Mouse (Mus musculus): ENCODE results near the gene Tcerg1l.
A peak's percentile ranks its signal among the peaks of the same experiment; 100 is the strongest.

Gene Tcerg1l

DNA sequence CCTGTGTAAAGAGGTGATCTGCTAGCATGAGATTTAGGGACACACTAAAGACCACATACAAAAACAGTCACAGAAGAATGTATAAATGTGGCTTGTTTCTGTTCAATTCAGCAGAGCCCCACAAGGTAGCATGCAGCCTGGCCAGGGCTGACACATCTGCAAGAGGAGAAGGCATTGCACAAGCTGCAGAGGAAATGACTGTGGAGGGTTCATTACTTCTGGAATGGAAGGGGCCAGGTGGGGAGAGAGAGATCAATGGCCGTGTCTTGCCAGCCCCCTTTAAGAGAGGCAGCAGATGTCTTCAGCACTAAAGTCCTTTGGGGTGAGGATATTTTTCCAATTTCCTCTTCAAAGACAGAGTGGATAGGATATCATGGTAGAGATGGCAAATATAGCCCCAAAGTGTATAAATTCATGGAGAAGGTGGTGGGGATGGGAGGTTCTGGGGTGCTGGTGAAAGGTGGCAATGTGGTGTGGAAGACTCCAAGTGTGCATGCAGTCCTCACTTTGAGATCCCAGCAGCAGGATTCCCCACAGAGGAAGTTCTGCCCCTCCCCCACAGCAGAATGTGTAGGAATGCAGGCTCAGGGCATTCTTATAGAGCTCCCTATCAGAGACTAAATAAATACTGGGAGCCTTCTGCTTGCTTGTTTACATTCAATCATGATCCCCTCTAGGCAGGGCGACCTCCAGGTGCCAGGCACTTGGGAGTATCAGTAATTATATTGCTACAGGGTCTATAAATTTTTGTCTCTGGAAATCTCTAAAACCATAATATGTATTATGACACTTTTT lies 40.7 kb downstream of the Tcerg1l start:
- DNase-seq, result no peak

DNA sequence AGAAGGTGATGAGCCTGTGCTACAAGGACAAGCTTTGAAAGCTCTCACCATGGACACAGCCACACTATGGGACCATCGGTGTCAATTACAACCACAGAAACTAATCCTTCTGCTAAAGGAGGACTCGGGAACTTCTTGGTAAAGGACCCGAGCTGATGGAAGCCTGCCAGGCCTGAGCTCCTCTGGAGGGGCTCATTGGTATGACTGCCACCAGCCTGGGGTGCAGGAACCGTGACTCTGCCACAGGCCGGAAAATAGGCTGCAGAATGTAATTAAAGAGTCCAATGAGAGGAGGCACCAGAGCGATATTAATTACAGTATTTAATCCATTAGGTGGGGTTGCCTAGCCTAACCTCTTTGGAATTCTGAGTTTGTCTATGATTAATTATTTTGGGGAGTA lies 52.1 kb downstream of the Tcerg1l start:
- peak; percentile 25 to 40 for DNase-seq

DNA sequence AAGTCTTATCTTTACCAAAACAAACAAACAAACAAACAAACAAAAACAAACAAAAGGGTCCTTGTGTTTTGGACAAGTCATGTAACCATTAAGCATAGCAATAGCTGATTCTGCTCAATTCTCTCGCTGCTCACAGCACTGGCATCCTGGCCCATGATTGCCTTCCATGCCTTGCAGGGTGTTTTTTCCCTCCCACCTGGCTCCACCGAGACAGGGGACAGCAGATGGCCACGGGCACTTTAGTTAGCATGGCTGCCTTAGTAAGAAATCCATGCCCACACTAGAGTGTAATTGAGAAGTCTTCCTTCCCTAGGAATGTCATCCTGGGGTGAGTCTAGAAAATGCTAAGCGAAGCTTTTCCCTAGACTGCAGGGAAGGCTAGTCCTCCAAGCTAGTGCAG lies 59.1 kb downstream of the Tcerg1l start:
- peak; percentile 47 to 64 for DNase-seq

DNA sequence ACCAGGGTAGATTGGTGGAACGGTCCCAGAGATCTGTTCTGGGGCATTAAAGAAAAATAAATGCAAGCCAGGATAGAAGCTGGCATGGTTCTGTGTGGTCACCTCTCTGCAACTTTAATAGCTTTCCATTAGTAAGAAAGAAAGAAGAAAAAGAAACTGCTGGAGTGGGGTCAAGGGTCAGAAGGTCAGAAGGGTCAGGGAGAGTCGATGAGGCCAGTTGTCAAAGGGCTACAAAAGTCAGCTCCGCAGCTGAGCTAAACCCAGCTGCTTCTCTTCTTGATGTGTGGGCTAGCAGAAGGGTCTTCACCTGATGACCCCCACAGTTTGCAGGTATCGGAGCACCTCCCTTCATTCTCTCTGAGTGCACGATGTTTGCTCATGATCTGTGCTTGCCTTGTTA lies 59.6 kb downstream of the Tcerg1l start:
- DNase-seq, result no peak

DNA sequence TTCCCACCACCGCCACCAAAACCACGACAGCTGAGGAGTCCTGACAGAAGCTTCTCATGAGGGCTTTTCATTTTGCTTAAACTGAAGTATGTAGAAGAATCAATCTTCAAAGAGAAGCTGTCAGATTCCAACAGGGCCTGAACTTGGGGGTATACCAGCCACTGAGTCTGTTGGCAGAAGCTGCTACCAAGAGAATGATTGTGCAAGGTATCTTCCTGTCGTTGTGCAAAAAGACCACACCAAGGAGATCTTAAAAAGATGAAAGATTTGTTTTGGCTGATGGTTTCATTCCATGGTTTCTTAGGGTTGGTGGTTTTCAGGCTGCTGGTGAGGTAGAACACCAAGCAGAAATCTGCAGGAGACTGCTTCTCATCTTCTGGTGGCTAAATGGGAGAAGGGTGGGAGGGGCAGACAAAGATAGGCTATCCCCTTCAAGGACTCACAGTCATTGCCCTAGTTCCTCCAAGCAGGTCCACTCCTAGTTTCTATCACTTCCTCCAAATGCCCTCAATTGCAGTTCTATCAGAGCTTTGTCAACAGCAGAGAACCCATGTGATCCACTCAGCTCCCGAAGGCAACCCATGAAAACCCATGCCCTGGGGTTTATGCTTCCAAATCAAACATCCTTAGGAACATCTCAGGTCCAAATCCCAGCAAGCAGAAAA lies 64.9 kb downstream of the Tcerg1l start:
- no peak for DNase-seq

DNA sequence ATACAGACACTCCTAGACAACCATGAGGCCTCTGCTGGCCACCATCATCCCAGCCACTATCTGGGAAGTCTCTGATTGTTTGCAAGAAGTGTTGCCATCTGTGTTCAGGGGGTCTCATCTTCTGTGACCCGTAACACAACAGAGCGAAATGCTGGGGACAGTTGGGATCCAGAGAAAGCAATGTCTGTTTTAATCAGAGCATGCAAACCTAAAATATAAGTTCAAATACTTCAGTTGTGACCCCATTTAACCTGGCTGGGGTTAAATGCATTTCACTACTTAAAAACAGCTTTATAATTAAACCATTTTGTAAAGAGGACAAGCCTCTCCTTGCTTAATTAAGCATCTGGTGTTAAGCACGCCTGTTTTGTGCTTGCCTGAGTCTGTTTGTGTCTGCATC lies 66.3 kb downstream of the Tcerg1l start:
- DNase-seq, result no peak

DNA sequence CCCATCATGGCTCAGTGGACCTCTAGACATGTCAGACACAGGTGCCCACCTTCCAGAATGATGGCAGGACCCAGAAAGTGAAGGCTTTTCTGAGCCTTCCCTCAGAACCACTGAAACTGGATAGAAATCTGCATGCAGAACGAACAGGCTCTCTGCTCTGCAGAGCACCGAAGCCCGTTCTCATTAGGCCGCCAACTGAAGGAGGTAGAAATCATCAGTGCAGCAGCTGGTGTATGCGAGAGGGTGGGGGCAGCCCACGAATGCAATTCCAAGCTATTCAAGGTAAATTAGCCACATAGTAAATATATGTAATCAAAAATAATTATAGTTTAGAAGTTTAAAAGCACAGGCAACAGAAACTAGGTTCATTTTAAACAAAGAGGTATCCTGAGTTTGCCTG lies 68.9 kb downstream of the Tcerg1l start:
- no peak for DNase-seq

DNA sequence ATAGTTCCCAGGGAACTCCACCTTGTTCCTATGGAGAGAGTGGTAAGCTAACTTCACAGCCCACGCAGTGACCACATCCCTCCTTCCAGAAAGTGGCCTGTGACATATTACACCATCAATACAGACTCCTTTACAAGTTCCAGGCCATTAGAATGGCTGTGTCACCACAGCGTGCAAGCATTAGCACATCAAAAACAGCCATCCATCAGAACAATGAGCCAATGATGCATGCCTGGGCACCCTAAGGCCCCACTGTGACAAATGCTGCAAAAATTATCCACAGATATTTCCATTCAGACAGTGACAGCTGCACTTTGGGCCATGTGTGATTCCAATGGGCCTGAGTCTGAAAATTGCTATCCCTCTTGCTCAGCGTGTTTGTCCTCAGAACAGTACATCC lies 70.8 kb downstream of the Tcerg1l start:
- no peak for DNase-seq

DNA sequence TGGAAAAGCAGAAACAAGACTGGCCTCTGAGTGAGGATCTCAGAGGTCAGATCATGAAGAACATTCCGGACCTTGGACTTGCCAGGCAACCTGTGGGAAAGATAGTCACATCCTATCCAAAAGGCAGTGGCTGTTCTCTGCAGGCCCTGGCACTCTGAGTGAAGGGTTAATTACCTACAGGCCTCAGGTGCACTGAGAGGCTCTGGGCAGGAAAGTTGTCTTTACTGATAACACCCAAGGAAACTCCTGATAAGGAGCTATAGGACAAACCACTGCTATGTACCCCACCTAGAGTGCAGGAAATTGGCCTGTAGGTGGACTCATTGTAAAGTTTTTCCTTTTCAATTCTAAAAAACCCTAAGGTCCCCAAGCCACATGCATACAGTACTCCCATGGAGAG lies 83.8 kb downstream of the Tcerg1l start:
- DNase-seq, result no peak

DNA sequence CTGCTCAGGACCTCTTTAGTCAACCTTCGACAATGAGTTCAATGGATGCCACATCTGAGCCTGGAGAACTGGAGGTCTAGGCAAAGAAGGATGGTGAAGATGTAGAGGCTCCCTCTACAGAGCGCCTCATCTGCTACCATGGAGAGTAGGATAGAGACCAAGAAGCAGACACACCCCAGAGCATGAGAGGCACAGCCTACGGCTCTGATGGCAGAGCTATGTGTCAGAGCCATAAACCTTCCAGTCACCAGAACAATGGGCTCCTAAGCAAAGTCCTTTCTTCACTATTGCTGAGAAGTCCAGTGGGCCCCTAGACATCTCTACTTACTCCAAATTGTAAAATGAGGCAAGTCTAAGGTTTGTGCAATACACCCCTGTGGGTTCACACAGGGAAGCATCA lies 91.4 kb downstream of the Tcerg1l start:
- DNase-seq, result no peak

DNA sequence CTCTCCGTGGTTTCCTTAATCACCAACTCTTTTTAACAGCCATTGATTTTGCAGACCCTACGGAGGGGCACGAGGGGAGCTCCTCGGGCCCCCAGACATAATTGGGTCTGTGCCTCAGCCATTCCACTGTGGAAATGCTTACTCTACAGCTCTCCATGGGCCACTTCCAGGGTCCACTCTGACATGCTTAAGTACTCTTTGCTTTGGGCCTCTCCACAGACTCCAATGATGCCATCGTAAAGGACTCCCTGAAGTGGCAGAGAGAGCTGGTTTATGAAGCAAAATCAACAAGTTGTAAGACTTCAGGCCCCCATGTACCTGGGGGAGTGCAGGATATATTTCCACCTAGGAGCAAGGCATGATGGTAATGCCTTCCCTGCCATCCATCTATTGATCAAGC lies 112.7 kb downstream of the Tcerg1l start:
- DNase-seq, result no peak

DNA sequence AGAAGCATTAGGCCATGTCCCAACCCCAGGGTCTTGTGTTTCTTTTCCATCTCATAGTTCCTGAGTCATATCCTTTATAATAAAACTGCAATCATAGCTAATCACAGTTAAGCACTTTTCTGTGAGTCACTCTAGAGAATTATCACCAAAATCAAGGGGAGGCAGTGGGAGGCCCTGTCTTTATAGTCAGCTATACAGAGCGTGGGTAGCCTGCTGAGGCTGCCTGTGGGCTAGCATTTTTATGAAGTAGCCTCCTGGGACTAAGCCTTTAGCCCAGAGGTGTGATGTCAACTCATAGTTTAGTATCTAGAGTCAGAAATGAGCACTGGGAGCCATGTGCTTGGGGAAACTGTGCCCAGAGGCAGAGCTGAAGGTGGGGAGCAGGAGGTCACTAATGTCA lies 122.3 kb downstream of the Tcerg1l start:
- DNase-seq, result no peak

DNA sequence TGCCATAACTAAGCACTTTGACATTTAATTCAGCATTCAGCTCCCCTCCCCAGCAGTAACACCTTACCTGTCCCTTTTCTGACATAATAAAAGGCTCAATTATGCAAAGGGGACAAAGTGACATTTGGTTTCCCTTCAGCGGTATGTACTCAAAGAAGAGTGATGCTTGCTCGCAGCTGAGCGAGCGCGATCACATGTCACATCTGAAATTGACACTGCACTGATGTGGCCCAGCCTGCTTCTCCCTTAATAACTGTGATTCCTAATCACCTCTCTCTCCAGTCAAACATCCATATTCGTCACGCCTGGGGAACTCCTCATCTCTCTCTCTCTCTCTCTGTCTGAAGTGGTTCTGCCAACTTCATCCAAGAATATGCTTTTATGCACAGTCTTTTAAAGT lies 126.2 kb downstream of the Tcerg1l start:
- no peak for DNase-seq

DNA sequence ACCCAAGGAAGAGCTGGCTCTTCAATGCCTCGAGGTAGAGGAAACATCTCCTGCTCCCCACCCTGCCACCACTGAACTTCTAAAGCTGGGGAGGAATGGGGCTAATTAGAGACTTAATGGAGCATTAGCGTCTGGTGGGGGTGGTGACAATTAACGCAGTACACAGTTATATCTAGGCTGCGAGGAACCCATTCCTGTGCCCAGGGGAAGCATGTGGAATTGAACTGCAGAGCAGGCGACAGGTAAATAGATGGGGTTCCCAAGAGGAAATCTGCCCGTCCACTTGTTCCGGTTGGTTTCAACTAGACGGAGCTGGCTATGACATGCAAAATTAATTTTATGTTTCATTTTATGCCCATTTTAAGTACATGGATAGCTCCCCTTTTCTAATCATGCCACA lies 128.1 kb downstream of the Tcerg1l start:
- no peak for DNase-seq

DNA sequence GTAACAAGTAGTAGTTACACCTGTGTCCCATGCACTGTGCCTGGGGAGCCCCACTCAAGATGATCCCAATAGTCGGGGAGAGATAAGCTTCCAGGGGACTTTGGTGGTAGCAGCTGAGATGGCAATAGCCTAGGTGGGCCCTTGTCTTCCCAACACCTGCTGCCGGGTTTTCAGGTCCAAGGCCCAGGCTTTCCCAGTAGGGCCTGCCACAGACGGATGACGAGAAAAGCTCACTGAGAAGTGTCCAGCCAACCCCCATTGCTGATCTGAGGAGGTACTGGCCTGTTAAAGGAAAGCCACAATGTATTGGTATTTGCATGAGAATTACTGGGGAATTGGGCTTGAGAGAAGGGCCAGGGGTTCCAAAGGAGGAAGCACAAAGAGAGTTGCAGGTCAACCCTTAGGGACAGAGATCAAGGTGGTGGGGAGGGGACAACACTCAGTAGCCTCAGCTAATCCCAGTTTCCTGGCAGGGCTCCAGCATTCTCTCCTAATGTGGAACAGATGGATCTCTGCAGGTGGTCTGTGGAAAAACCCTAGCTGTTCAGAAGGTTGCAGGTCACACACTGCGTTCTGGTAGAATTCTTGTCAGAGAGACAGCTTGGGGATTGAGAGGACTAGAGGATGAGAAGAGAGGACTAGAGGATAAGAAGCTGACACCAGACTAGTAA lies 129.4 kb downstream of the Tcerg1l start:
- DNase-seq, result peak; percentile 91 to 93

DNA sequence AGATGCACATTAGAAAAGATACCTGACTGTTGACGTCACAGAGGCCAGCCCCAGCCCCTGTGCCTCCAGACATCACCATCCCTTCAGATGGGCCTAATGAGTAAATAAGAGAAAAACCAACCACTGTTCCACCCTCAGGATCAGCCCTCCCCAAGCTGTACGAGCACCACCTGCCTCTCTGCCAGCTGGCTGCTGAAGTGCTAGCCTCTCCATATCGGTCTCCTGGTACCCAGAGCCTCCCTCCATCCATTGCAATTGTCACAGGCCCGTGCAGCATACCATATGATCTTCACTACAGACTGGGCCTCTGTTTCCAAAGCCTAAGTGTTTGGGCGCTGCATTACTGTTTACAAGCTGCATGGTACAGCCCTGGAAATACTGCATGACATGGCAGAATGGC lies 148.9 kb downstream of the Tcerg1l start:
- DNase-seq, result peak; percentile 30 to 46

DNA sequence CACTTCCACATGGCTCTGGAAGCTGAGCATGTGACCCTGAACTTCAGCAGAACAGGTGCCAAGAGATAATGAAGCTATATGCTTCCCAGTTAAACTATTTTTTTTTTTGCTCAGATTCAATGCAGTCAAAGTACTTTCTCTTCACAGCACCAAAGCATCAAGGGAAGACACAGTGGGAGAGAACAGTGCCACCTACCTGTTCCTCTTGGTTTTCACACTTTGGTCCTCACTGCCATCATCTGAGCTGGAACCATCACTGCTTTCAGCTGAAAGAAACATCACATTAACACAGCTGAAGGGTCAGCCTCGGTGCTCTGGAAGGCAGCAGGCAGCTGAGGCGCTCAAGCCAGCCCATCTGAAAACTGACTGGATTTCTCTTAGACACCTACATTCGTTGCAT lies 149.4 kb downstream of the Tcerg1l start:
- DNase-seq, result peak; percentile 48 to 61

DNA sequence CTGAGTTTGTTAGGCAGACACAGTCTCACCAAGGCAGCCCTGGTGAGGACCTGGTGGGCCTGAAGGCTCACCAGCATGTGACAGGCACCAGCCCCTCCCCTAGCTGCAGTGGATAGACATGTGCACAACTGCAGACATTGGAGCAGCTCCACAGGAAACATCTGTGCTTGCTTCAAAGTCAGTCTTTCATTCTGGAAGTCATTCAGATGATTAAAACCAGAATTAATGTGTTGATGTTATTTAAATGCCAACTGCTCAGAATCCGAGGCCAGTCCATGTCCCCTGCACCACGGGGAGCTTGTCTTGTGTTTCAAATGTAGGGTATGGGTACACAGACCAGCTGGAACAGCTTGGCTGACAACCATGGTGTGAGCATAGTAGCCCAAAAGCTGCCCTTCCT lies 150.8 kb downstream of the Tcerg1l start:
- peak; percentile 39 to 48 for DNase-seq

DNA sequence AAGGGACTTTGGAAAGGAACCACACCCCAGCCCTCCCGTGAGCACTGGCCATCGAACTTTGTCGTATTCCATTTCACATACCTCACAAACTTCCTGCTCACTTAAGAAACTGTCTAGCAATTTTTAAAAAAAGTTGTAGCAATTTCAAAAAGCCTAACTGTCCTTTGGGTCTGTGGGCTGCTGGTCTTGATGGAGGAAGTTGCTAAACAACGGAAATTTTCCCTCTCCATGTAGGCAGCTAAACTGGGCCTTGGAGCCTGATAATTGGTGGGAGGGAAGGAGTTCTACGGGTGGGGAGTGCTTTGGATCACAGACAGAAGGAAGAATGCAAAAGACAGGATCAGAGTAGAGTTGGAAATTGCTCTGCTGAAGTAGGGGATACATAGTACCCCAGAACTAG lies 155.3 kb downstream of the Tcerg1l start:
- DNase-seq, result no peak

DNA sequence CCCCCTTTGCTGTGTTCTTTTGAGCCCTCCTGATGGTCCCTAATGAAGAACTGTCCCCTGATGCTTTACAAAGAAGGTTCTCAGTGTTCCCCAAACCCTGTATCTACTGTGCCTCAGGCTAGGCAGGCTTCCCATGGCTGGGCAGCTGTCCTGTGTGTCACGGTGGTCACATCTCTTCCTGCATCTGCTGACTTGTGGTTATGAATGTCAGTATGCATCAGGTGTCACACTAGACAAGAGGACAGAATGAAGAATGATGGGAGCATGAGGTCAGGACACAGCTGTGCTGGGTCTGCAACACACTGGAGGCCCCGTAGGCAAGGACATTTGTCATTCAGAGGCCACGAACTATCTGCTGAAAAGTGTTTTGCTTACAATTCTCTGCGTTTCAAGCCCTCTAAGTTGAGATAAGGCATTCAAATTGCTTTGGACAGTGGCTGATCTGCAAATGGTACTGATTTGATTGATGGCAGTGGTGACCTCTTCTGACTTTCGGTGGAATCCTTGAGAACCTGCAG lies 159.8 kb downstream of the Tcerg1l start:
- DNase-seq, result no peak

DNA sequence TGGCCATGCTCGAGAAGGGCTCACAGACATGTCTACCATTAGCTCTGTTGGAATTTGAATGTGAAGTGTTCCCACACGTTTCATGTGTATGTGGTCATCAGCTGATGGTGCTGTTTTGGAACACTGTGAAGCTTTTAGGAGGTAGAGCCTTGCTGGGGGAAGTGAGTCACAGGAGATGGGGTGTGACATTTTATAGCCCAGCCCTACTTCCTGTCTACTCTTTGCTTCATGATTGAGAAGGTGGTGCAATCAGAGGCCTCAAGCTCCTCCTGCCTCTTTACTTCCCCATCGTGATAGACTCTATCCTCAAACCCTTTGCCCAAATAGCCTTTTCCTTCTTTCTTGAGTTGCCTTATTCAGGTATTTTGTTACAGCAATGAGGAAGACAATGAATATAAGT lies 173.3 kb downstream of the Tcerg1l start:
- DNase-seq, result no peak

DNA sequence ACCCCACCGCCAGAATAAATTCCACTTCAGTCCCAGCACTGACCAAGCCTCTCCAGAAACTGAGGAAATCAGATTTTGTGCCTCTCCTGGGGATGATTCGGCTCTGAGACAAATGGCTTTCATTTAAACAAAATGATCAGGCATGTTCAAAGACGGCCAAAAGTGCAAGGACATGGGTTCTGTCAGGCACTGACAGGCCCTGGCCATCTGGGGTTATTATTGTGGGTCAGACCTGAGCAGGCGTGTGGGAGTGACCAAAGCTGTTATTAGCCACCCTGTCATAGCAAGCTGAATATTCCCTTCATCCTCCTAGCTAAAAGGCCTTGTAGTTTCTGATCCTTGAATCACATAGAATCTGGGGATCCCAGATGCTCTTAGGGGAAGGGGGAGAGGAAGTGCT lies 174.6 kb downstream of the Tcerg1l start:
- DNase-seq, result no peak

DNA sequence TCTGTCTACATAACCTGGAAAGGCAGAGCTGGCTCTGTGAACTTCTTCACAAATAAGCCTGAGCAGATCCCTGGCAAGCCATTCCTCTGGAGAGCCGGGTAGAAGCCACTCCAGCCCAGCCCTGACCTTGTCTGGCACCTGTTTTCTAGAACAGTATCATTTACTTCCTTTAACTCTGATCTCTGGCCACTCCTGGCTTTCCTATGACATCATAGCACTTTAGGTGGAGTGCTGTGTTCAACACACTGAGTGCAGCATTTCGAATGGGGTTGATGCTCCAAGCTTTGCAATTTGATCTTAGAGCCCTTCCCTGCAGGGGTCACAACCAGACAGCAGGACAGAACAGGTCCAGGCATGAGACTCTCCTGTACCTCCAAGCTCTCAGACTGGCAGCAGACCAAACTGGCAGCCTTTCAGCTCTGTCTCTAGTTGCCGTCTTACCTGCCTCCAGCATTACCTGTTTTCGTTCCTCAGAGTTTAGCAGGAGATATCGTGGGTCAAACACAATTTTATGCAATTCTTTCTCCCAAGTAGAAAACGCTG lies 179.9 kb downstream of the Tcerg1l start:
- peak; percentile 81 to 82 for DNase-seq
